Mouse (Mus musculus) lung, adult 18-20 months (tissue): ENCODE measurements around the gene 6030445D17Rik.
A peak's percentile ranks its signal among the peaks of the same experiment; 100 is the strongest.

Experiments used
- DNase-seq, 2 experiments: peaks; one replicate each; pipeline ENCODE4 v3.0.0; 2022; ENCODE audit warnings: mixed read lengths in 2 of 2

The 6030445D17Rik gene

DNA sequence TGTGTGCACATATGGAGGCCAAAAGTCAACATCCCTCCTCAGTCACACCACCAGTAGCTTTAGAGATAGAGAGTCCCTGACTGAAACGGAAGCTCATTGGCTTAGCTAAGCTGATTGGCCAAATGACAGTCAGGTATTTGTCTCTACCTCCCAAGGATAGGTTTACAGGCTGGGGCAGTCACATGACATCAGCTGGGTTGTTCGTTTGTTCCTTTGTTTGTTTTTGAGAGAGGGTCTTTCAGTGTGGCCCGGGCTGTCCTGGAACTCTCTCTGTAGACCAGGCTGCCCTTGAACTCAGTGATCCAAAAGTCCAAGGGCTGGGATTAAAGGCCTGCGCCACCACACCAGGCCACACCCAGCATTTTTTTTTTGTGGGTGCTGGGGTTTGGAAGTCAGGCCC is 844 bp upstream of the 6030445D17Rik start:
- DNase-seq = no peak

DNA sequence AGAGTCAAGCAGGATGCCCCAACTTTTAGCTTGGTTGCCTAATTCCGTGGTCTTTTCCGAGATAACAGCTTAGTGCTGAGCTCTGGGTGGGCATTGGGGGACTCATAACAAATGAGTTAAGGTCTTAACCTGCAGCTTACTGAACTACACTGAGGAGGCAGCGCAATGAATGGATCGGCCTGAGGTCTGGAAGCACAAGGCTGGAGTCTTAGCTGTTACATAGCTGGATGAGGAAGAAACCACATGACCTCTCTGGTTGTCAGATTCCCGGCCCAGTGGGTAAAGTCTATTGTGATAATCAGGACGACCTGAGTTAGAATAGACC is 327 bp upstream of the 6030445D17Rik start:
- DNase-seq = no peak

DNA sequence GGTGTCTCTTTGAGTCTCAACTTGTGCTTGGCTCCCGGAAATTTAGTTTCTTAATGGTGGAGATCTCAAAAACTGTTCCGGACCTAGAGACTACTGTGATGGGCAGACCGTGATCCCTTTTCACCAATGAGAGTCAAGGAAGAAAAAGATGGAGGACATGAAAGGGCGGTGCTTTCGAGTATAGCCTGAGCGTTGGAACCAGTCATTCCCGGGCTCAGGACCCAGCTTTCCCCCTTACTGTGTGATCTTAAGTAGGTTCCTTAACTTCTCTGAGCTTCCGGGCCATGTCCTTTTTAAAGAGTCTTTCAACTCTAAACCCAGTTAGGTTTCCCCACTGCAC is 759 bp downstream of the 6030445D17Rik start:
- DNase-seq = peak in 1 of 2 experiments; percentile 41

DNA sequence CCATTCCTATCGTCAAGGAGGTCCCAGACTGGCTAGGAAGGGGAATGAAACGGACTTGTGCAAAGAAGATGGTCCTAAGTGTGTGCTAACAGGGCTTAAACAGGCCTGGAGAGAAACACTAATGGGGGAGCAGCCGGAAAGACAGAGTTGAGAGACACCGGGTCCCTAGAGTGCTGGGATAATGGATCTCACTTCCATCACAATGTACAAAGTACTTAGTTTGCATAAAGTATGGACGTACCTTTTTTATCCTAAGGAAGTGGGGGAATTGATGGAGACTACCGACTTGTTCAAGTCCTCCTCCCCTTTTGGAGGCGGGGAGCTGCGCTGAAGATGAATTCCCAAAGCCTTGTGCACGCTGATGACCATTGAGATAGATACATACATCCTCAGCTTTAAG is 1.4 kb downstream of the 6030445D17Rik start:
- no peak for DNase-seq

DNA sequence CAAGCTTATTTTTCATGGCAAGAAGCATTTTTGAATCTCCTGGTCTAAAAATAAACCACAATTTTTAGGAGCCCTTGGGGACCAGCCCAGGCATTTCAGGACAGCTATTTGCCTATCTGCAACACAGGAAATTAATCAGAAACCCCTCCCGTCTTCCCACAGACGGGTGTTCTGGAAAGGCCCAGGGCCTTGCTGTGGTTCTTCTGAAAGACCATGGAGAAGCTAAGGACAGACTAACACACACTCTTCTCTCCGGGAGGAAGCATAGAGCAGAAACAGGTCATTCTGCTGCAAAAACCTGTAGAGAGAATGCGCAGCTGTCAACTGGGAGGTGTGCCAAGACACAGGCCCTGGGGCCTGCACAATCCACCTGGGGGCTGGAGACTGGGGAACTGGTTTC is 4.2 kb downstream of the 6030445D17Rik start:
- DNase-seq = no peak

DNA sequence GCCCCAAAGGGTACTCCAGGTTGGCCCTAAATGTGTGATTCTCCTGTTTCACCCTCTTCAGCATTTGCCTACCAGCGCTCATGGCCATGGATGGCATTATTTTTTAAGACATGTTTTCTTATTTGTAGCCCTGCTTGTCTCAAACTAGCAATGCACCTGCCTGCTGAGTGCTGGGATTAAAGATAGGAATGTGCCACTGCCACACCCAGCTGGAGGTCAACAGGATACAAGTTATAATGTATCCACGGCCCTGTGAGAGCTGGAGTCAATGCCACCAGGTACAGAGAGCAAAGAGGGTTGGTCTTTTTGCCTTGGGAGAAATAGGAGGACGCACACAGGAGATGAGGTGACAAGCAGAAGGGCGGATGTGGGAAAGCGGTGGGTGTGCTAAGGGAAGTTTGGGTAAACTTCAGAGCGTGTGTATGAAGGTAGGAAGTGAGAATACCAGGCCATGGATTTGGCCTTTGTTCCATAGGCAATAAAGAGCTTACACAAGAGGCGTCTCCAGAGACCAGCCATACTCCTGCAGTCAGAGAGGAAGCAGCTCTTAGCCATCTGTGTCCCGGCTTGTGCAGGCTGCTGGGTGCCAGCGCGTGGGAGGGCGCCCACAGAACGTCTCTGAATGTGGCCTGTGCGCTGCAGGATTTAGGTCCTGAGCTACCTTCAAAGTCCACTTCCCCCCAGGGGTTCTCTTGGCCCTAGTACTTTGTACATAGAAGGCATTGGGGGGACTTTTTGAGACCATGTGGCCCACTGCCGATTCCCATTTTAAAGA is 6.7 kb downstream of the 6030445D17Rik start:
- peak; percentile 43 to 46 for DNase-seq

DNA sequence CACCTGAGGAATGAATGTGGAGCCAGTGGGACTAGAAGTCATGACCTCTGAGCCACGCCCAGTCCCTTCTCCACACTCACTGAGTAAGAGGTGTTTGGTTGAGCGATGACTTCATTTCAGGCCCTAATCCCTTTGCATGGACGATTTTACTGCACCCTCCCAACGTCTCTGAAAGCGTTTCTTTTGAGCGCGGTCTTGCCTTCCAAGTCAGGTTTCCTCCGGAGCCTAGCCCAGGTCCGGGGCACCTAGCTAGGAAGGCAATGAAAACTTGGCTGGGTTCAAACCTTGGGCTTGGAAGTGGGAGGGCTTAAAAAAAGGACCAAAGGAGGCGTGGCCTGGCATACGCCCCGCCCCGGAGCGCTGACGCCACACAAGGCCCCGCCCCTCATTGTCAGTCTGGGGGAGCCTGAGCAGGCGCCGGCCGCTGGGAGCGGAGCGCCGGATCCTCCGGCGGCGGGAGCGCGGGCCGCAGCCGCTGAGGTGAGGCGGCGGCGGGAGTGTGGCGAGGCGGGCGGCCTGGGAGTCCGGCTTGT is 7.4 kb downstream of the 6030445D17Rik start, which contains the start of gene Luzp1:
TSS of gene Luzp1 (plus strand) at position 391 of the 533 bp plus-strand sequence.
- peak; percentile 93 to 94 for DNase-seq

DNA sequence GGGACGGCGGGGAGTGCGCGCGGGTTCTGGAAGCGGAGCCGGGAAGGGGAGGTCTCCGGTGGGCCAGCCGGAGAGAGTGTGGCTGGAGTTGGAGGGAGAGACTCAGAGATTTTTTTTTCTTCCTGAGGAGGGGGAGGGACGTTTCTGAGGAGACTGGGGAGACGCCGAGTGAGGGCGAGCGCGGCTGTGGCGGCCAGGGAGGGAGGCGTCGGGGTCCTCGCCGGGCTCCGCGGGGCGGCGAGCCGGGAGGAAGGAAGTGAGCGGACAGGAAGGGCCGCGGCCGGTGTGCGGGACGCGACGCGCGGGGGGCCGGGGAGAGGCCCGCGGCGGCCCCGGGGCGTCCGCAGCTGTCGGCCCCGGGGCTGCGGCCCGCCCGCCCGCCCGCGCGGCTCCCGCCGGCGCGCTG is 7.9 kb downstream of the 6030445D17Rik start:
- peak in 1 of 2 experiments; percentile 74 for DNase-seq

DNA sequence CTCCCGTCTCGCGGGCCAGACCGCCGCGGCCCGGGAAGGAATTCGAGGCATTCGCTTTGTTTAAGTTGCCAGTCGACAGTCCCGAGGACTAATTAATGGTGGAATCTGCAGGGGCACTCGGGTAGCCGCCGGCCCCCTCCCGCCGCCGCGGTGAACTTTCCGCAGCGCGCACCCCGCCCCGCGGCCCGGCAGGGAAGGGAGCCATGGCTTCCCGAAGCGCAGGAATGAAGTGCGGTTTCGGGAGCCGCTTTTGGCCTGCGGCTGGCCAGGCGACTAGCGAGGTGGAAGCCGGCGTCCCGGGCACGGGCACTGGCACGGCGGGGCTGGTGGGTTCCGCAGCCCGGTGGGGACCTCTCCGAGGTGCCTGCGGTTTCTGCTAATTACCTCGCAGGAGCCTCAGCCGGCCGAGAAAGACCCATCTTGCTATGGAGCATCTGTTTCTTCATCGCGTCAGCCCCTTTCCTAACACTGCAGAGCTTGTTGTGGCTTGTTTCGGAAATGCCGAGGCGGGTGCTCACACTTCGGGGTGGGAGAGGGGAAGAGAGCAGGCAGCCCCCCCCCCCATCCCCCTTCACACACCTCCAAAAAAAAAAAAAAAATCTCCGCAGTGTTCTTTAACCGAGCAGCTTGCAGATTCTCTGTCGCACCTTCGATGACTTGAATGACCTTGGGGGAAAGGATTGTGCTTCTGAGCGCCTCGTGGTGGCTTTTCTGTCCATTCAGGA is 8.5 kb downstream of the 6030445D17Rik start:
- peak; percentile 46 to 53 for DNase-seq

DNA sequence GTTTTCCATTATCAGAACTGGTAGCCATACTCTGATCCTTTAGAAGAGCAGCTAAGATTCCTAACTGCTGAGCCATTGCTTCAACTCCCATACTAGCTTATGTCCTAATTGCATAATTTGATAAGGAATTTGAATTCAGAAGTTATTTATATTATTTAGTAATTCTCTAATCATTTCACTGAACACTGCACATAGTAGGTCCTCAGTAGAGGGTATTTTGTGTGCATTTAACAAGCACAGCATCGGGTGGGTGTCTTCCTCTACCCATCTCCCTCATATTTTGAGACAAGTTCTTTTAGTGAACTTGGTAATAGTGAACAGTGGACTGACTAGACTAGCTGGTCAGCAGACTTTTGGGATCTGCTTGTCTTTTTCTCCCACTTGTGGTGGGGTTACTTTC is 14.6 kb downstream of the 6030445D17Rik start:
- no peak for DNase-seq

DNA sequence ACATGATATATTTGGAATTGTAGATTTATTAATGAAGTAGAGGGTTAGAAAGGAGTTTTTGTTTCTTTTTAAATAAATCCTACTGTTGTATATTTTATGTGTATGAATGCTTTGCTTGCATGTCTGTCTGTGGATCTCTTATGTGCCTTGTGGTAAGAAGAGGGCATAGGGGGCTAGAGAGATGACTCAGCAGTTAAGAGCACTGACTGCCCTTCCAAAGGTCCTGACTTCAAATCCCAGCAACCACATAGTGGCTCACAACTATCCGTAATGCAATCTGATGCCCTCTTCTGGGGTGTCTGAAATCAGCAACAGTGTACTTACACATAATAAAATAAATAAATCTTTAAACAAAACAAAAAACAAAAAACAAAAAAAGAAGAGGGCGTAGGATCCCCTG is 24.5 kb downstream of the 6030445D17Rik start:
- no peak for DNase-seq

DNA sequence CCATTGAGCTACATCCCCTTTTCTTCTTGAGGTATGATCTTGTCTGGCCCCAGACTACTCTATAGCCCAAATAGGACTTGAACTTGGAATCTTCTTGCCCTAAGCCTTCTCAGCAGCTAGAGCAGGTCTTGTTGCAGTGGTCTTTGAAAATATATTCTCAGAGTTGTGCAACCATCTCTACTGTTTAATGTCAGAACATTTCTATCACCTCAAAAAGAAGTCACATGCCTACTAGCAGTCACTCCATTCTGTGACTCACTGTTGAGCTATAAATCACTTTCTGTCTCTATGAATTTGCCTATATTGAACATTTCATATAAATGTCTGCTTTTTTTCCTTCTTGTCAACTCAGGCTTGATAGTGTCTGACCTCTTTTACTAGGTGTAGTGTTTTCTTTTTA is 33.9 kb downstream of the 6030445D17Rik start:
- DNase-seq = no peak

DNA sequence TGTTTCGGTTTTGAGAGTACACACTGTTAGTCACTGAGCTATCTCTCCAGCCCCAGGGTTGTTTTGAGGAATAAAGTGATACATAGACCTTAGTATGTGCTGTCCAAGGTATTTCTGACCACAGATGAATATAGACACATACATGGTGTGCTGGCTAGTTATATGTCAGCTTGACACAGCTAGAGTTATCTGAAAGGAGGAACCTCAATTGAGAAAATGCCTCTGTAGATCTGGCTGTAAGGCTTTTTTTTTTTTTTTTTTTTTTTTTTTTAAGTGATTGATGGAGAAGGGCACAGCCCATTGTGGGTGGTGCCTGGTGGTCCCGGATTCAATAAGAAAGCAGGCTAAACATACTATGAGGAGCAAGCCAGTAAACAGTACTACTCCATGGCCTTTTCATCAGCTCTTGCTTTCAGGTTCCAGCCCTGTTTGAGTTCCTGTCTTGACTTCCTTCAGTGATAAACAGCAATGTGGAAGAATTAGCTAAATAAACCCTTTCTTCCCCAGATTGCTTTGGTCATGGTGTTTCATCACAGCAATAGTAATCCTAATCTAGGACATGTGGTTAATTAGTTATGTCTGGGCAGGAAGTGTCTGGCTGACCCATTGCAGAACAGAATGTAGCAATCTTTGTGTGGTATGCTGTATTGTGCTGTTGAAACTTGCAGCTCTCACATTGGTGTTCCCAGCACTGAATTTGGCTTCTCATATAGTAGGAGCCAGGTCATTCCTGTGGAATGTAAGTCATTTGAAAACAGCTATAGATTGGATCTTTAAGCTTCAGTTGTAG is 43.6 kb downstream of the 6030445D17Rik start:
- peak; percentile 7 to 37 for DNase-seq

DNA sequence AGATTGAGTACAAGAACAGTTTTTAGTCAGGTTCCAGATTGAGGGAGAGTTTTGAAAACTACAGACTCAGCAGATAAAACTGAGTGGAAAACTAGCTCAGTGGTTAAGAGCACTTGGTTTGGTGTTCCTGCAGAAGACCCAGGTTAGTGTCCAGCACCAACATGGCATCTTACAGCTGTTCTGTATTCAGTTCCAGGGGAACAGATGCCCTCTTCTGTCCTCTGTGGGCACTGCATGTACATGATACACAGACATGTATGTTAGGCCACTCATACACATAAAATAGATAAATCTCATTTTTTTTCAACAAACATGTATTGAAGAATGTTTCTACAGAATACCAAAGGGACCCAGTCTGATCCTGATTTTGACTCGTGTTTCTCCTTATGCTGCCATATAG is 47.8 kb downstream of the 6030445D17Rik start:
- peak; percentile 30 to 46 for DNase-seq

DNA sequence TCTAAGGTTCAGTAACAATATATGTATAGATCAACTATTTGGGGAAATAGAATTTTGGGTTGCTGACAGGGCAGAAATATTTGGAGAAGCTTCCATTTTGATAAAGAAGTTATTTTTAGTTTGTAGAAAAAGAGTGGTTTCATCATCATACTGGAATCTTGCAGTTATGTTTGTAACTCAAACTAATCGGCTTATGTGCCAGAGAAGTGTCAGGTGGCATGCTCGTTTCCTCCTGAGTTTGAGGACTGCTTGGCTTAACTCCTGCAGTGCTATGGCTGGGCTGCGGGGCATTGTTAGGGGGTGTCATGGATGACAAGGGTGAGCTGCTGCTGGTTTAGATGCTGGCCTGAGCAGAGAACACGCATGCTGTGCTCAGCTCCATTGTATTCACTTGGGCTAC is 49.7 kb downstream of the 6030445D17Rik start:
- peak in 1 of 2 experiments; percentile 38 for DNase-seq

DNA sequence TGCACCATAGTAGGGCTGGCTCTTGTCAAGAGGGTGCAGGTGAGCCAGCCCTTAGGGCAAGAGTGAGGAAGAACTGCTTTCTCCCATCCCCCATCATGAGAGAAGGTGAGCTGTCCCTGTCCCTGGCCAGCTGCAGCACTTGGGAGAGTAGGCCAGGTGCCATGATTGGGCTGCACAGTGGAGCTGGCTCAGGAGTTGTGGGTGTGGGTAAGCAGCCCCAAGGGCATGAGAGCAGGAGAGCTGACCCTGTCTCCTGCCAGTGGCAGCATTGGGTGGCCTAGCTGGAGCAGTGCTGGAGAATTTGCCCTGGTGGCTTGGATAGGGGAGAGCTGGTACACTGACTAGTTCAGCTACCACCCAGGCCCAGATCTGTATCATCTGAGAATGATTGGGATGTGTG is 50.9 kb downstream of the 6030445D17Rik start:
- DNase-seq = no peak
